Mouse (Mus musculus): Measurements from ENCODE around the gene Rpl36. TPM values are rescaled to one million over a fixed set of nuclear protein-coding genes. Genes with fewer than 3 reads are reported as not detected.
"Not testable (repeated sequence)": the region's sequence is repeated elsewhere in the genome, so short reads cannot be mapped to it uniquely, and the experiment has no call there.

The Rpl36 gene
- polyA plus RNA-seq, 1 experiment, result 4,005 TPM

GRCm38 (mm10) chr17:56626260-56626659, 13.0 kb downstream of the Rpl36 start:
- Histone ChIP-seq H3K4me3 (ENCODE audit: insufficient read depth, poor library complexity, severe bottlenecking) (peak overlapping the region; percentile 94), H3K36me3 (ENCODE audit: control insufficient read depth, insufficient read depth) (peaks cover 27% of the 10 kb centered on the region), H3K79me3 (ENCODE audit: low read depth) (peaks cover 31% of the 10 kb centered on the region), H3ac (ENCODE audit: control insufficient read depth, insufficient read length, low read depth) (peak overlapping the region; percentile 65), H3K79me2 (ENCODE audit: control insufficient read depth, insufficient read depth) (peaks cover 49% of the 10 kb centered on the region), H3K27me3 (ENCODE audit: control insufficient read depth, insufficient read depth, insufficient read length) (no peaks in the 10 kb centered on the region)
- TF ChIP-seq MYOG (IDR thresholded peaks at IDR 0.05; ENCODE audit: control insufficient read depth, extremely low read depth, insufficient read length) (no peak), MAX (IDR thresholded peaks at IDR 0.05) (no peak), MYOD1 (IDR thresholded peaks at IDR 0.05; ENCODE audit: control insufficient read depth, insufficient read length, low read depth) (no peak), CTCF (IDR thresholded peaks at IDR 0.05; ENCODE audit: control insufficient read depth, insufficient read depth, insufficient read length) (no peak), FOSL1 (IDR thresholded peaks at IDR 0.05; ENCODE audit: insufficient read depth, low read length, poor library complexity, severe bottlenecking) (no peak), USF1 (IDR thresholded peaks at IDR 0.05; ENCODE audit: low read depth) (no peak), CEBPB (IDR thresholded peaks at IDR 0.05; ENCODE audit: low read depth) (no peak)

GRCm38 (mm10) chr17:56626754-56627470, 13.7 kb downstream of the Rpl36 start, which contains the start of gene Lonp1:
Gene Lonp1 (minus strand): TSS chr17:56626887.
- Histone ChIP-seq H3K27me3 (ENCODE audit: control insufficient read depth, insufficient read depth, insufficient read length) (no peaks in the 10 kb centered on the region), H3K4me3 (ENCODE audit: insufficient read depth, poor library complexity, severe bottlenecking) (peak within 1 kb of the TSS; percentile 94), H3K79me2 (ENCODE audit: control insufficient read depth, insufficient read depth) (peaks cover 48% of the 10 kb centered on the region), H3K36me3 (ENCODE audit: control insufficient read depth, insufficient read depth) (peaks cover 20% of the 10 kb centered on the region), H3ac (ENCODE audit: control insufficient read depth, insufficient read length, low read depth) (peak within 1 kb of the TSS; percentile 65), H3K79me3 (ENCODE audit: low read depth) (peaks cover 31% of the 10 kb centered on the region)
- TF ChIP-seq MYOG (IDR thresholded peaks at IDR 0.05; ENCODE audit: control insufficient read depth, extremely low read depth, insufficient read length) (no peak), CTCF (IDR thresholded peaks at IDR 0.05; ENCODE audit: control insufficient read depth, insufficient read depth, insufficient read length) (no peak), CEBPB (IDR thresholded peaks at IDR 0.05; ENCODE audit: low read depth) (no peak), MAX (IDR thresholded peaks at IDR 0.05) (peak; percentile 81), USF1 (IDR thresholded peaks at IDR 0.05; ENCODE audit: low read depth) (peak; percentile 97)

DNA sequence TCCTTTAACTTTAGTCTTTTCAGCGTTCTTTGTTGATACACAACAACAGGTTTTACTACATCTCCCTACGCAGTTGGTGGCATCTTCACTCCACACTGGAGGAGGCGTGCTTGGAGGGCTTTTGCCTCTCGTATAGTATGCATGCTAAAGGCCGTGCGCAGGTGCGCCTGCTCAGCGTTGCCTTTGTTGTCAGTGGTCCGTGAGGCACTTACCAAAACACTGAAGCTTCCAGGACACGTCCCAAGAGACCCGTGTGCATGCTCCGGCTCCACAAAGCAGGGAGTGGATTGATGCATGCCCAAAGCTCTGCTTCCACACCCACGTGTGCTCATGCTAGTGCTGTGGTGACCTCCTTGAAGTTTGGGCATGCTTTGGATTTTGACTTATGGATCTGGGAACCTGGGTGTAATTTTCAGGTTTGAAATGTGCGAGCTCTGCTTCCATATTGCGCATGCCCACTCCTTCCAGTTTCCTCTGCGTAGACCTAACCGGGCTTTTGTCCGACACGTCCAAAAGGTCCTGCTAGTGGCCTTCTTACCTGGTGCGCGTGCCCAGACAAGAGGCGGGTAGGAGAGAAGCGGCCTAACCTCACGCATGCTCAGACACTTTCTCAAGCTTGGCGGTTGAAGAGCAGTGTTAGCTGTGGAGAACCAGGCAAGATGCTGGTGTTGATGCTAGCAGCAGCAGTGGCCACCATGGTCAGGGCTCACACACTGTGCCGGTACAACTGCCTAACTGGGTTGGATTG, 14.5 kb downstream of the Rpl36 start, which contains the start of gene Catsperd:
Catsperd (plus strand) TSS at position 614 of the 748 bp plus-strand sequence.
- TF ChIP-seq MAX (IDR thresholded peaks at IDR 0.05), result no peak
- no peak for TF ChIP-seq FOSL1 (IDR thresholded peaks at IDR 0.05; ENCODE audit: insufficient read depth, low read length, poor library complexity, severe bottlenecking)
- TF ChIP-seq MYOG (IDR thresholded peaks at IDR 0.05; ENCODE audit: control insufficient read depth, extremely low read depth, insufficient read length), result no peak
- no peak for TF ChIP-seq MYOD1 (IDR thresholded peaks at IDR 0.05; ENCODE audit: control insufficient read depth, insufficient read length, low read depth)
- no peak for TF ChIP-seq CEBPB (IDR thresholded peaks at IDR 0.05; ENCODE audit: low read depth)
- no peak for TF ChIP-seq CTCF (IDR thresholded peaks at IDR 0.05; ENCODE audit: control insufficient read depth, insufficient read depth, insufficient read length)
- Histone ChIP-seq H3K79me3 (ENCODE audit: low read depth) (peaks cover 31% of the 10 kb centered on the region), H3K79me2 (ENCODE audit: control insufficient read depth, insufficient read depth) (peaks cover 41% of the 10 kb centered on the region), H3K4me3 (ENCODE audit: insufficient read depth, poor library complexity, severe bottlenecking) (peak within 1 kb of the TSS; percentile 94), H3K27me3 (ENCODE audit: control insufficient read depth, insufficient read depth, insufficient read length) (no peaks in the 10 kb centered on the region), H3ac (ENCODE audit: control insufficient read depth, insufficient read length, low read depth) (peak within 1 kb of the TSS; percentile 9), H3K36me3 (ENCODE audit: control insufficient read depth, insufficient read depth) (peaks cover 13% of the 10 kb centered on the region)

GRCm38 (mm10) chr17:56629800-56630781, 16.9 kb downstream of the Rpl36 start:
- H3ac ChIP-seq (ENCODE audit: control insufficient read depth, insufficient read length, low read depth); H3K36me3 ChIP-seq (ENCODE audit: control insufficient read depth, insufficient read depth); H3K4me3 ChIP-seq (ENCODE audit: insufficient read depth, poor library complexity, severe bottlenecking): not testable (repeated sequence)
- peaks cover 12% of the 10 kb centered on the region for H3K79me3 ChIP-seq (ENCODE audit: low read depth)
- H3K79me2 ChIP-seq (ENCODE audit: control insufficient read depth, insufficient read depth), result peaks cover 17% of the 10 kb centered on the region
- peaks cover 18% of the 10 kb centered on the region for H3K27me3 ChIP-seq (ENCODE audit: control insufficient read depth, insufficient read depth, insufficient read length)

DNA sequence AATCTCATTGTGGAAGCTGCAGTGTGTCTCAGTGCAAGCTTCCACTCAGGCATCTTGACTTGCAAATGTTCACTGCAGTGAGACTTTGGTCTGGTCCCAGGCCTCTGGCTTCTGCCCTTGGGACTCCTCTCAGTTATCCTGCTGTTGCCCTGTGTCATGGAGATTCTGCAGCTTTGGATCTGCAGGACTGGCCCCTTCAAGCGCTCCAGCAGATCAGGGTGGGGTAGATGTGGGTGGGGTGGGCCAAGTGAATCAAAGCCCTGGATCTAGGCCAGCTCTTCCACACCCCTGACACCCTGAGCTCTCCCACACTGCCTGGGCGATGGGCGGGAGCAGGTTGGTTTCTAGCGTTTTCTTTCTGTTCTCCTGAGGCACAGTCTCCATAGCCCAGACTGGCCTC, 18.6 kb downstream of the Rpl36 start:
- no peaks in the 10 kb centered on the region for H3K79me3 ChIP-seq (ENCODE audit: low read depth)
- no peak overlapping the region for H3K4me3 ChIP-seq (ENCODE audit: insufficient read depth, poor library complexity, severe bottlenecking)
- no peak for TF ChIP-seq MAX (IDR thresholded peaks at IDR 0.05)
- no peak for TF ChIP-seq USF1 (IDR thresholded peaks at IDR 0.05; ENCODE audit: low read depth)
- TF ChIP-seq MYOD1 (IDR thresholded peaks at IDR 0.05; ENCODE audit: control insufficient read depth, insufficient read length, low read depth), result no peak
- no peak for TF ChIP-seq CTCF (IDR thresholded peaks at IDR 0.05; ENCODE audit: control insufficient read depth, insufficient read depth, insufficient read length)
- no peak for TF ChIP-seq MYOG (IDR thresholded peaks at IDR 0.05; ENCODE audit: control insufficient read depth, extremely low read depth, insufficient read length)
- no peak for TF ChIP-seq CEBPB (IDR thresholded peaks at IDR 0.05; ENCODE audit: low read depth)
- TF ChIP-seq FOSL1 (IDR thresholded peaks at IDR 0.05; ENCODE audit: insufficient read depth, low read length, poor library complexity, severe bottlenecking), result no peak
- no peaks in the 10 kb centered on the region for H3K79me2 ChIP-seq (ENCODE audit: control insufficient read depth, insufficient read depth)
- no peaks in the 10 kb centered on the region for H3K36me3 ChIP-seq (ENCODE audit: control insufficient read depth, insufficient read depth)
- H3K27me3 ChIP-seq (ENCODE audit: control insufficient read depth, insufficient read depth, insufficient read length), result peaks cover 24% of the 10 kb centered on the region
- no peak overlapping the region for H3ac ChIP-seq (ENCODE audit: control insufficient read depth, insufficient read length, low read depth)

Data from C2C12 (cell line).